ENCODE assay signal across 16 mouse cellular contexts in the genomic region with DNA sequence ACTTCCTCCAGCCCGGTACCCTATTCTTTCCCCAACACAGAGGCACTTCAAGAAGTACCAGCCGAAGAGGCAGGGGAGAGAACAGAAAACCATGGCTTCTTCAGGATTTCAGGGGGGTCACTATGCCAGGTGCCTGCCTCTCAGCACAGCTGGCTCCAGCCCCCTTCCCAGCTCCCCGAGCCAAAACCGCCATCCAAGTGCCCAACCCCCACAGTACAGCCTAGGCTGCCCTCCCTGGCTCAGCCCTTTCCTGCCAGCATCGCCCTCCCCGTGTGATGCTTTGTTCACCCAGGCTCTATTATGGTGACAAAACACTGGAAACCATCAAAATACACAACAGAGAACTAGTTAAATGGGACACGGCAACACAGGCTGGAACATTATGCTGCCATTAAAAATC. TPM values are rescaled to one million over a fixed set of nuclear protein-coding genes. Genes with fewer than 3 reads are reported as not detected.
A peak's percentile ranks its signal among the peaks of the same experiment; 100 is the strongest.
DNase-seq lines count a peak whose midpoint lies in the region; ATAC-seq lines count a peak whose summit lies in the region.
"Had no signal": no experiment of that assay in that cellular context is flagged by ENCODE, and none has a peak within 500 bp of the region (broad histone marks: within the 10 kb centered on the region; RNA-seq: fewer than 3 reads in every experiment).

No protein-coding gene starts in this region.

- no peak overlapping the region for H3K4me2 ChIP-seq in hindbrain, embryonic 12.5 days (replicated peaks)
- no peak overlapping the region for H3K4me2 ChIP-seq in hindbrain, embryonic 11.5 days (replicated peaks; ENCODE audit: low read depth, low read length)
- no peak overlapping the region for H3K4me2 ChIP-seq in neural tube, embryonic 13.5 days
- H3K4me2 ChIP-seq: embryonic facial prominence, embryonic 12.5 days; forebrain, embryonic 13.5 days; forebrain, embryonic 15.5 days had no signal

- H3K4me3 ChIP-seq in hindbrain, embryonic 12.5 days = no peak overlapping the region
- H3K4me3 ChIP-seq in hindbrain, embryonic 11.5 days (ENCODE audit: low read depth, low read length) = no peak overlapping the region
- H3K4me3 ChIP-seq in neural tube, embryonic 13.5 days = no peak overlapping the region
- H3K4me3 ChIP-seq: embryonic facial prominence, embryonic 10.5 days; embryonic facial prominence, embryonic 12.5 days; forebrain, embryonic 13.5 days; forebrain, embryonic 15.5 days had no signal

- WGBS in hindbrain, embryonic 12.5 days = 75% methylated on average over 7 of the region's 7 CpGs
- WGBS in hindbrain, embryonic 11.5 days = 76% methylated on average over 7 of the region's 7 CpGs
- 60% methylated on average over 7 of the region's 7 CpGs for WGBS in neural tube, embryonic 13.5 days

- ATAC-seq in cerebellum, adult (ENCODE audit: insufficient number of reproducible peaks, low FRiP score, low TSS enrichment) = no peak
- no peak for ATAC-seq in hindbrain, embryonic 12.5 days (ENCODE audit: low FRiP score)
- ATAC-seq in hindbrain, embryonic 11.5 days (ENCODE audit: low FRiP score) = no peak
- ATAC-seq in neural tube, embryonic 13.5 days (ENCODE audit: low read depth) = 0 out of 2 replicates have a peak, but pooled peaks have one; percentile 15
- ATAC-seq: activated CD4-positive, CD25-positive, alpha-beta regulatory T cell, adult 4 months; CD4-positive, CD25-positive, alpha-beta regulatory T cell, adult 4 months; forebrain, embryonic 15.5 days; Patski had no signal

- peaks cover 3% of the 10 kb centered on the region for H3K27me3 ChIP-seq in hindbrain, embryonic 12.5 days
- no peaks in the 10 kb centered on the region for H3K27me3 ChIP-seq in hindbrain, embryonic 11.5 days (ENCODE audit: control insufficient read depth, insufficient read depth, low read length)
- H3K27me3 ChIP-seq in neural tube, embryonic 13.5 days = 0 out of 2 replicates have a peak, but pooled peaks cover 4% of the 10 kb centered on the region
- H3K27me3 ChIP-seq: embryonic facial prominence, embryonic 12.5 days had no signal

- H3K9ac ChIP-seq in hindbrain, embryonic 12.5 days = 0 out of 2 replicates have a peak overlapping the region, but pooled peaks have one; percentile 23
- H3K9ac ChIP-seq in hindbrain, embryonic 11.5 days (ENCODE audit: low read depth, low read length) = no peak overlapping the region
- H3K9ac ChIP-seq in neural tube, embryonic 13.5 days = no peak overlapping the region
- H3K9ac ChIP-seq: embryonic facial prominence, embryonic 12.5 days; forebrain, embryonic 13.5 days; forebrain, embryonic 15.5 days; forebrain, postnatal 0 days had no signal

- peak; percentile 79 to 84 for DNase-seq in cerebellum, postnatal 10 days
- no peak for DNase-seq in hindbrain, embryonic 11.5 days (ENCODE audit: low spot score)
- no peak for DNase-seq in neural tube, embryonic 10.5 days (ENCODE audit: extremely low spot score, low spot score)
- DNase-seq: adrenal gland, adult 8-10 months had no signal

- H3K36me3 ChIP-seq in hindbrain, embryonic 12.5 days = no peaks in the 10 kb centered on the region
- no peaks in the 10 kb centered on the region for H3K36me3 ChIP-seq in hindbrain, embryonic 11.5 days (ENCODE audit: control insufficient read depth, insufficient read depth, low read length)
- no peaks in the 10 kb centered on the region for H3K36me3 ChIP-seq in neural tube, embryonic 13.5 days
- H3K36me3 ChIP-seq: embryonic facial prominence, embryonic 10.5 days; embryonic facial prominence, embryonic 12.5 days; forebrain, embryonic 15.5 days; G1E had no signal

- no peaks in the 10 kb centered on the region for H3K9me3 ChIP-seq in hindbrain, embryonic 12.5 days (replicated peaks)
- H3K9me3 ChIP-seq in hindbrain, embryonic 11.5 days (ENCODE audit: control insufficient read depth, low read length) = no peaks in the 10 kb centered on the region
- no peaks in the 10 kb centered on the region for H3K9me3 ChIP-seq in neural tube, embryonic 13.5 days
- H3K9me3 ChIP-seq: embryonic facial prominence, embryonic 10.5 days; embryonic facial prominence, embryonic 12.5 days; forebrain, embryonic 13.5 days; forebrain, embryonic 15.5 days; G1E had no signal

- no peak overlapping the region for H3K27ac ChIP-seq in hindbrain, embryonic 12.5 days
- H3K27ac ChIP-seq in hindbrain, embryonic 11.5 days (ENCODE audit: low read depth, low read length) = no peak overlapping the region
- H3K27ac ChIP-seq in neural tube, embryonic 13.5 days (replicated peaks) = no peak overlapping the region
- H3K27ac ChIP-seq: embryonic facial prominence, embryonic 10.5 days; embryonic facial prominence, embryonic 12.5 days; forebrain, embryonic 13.5 days; forebrain, embryonic 15.5 days had no signal

- peaks cover 12% of the 10 kb centered on the region for H3K4me1 ChIP-seq in hindbrain, embryonic 12.5 days
- H3K4me1 ChIP-seq in hindbrain, embryonic 11.5 days (replicated peaks; ENCODE audit: control insufficient read depth, insufficient read depth, low read length) = peaks cover 3% of the 10 kb centered on the region; the same call in 1 of the 2 replicates
- H3K4me1 ChIP-seq in neural tube, embryonic 13.5 days (replicated peaks) = peaks cover 37% of the 10 kb centered on the region

RNA-seq across cellular contexts. Expression of gene Lingo1, which starts 22.6 kb away (rescaled TPM):
- polyA plus RNA-seq in hindbrain, embryonic 12.5 days (2016; fragmentation: Nextera tagmentation; extraction: Ambion mirVana) = 35.6 and 36.9 TPM in 2 replicates
- polyA plus RNA-seq in hindbrain, embryonic 11.5 days (2014; fragmentation: Nextera tagmentation; extraction: Ambion mirVana) = 6.7 and 7.2 TPM in 2 replicates
- polyA plus RNA-seq in neural tube, embryonic 13.5 days (2015; fragmentation: Nextera tagmentation; extraction: Ambion mirVana) = 55.7 and 59.4 TPM in 2 replicates
- polyA plus RNA-seq: activated CD4-positive, CD25-positive, alpha-beta regulatory T cell, adult 4 months; CD4-positive, CD25-positive, alpha-beta regulatory T cell, adult 4 months; G1E had no signal

Comparison
In these comparisons a context has a peak if more than half of its experiments do, and no peak if none do; other contexts are left out.
1. DNase-seq: peak in cerebellum, postnatal 10 days (2 of 2); none in hindbrain, embryonic 11.5 days (single experiment) and neural tube, embryonic 10.5 days (single experiment).